Mouse (Mus musculus) neural tube, embryonic 12.5 days (tissue): ENCODE data around the gene Ms4a1. TPM values are rescaled to one million over a fixed set of nuclear protein-coding genes. Genes with fewer than 3 reads are reported as not detected.
"Not testable (repeated sequence)": the region's sequence is repeated elsewhere in the genome, so short reads cannot be mapped to it uniquely, and the experiment has no call there.

Experiments
- ATAC-seq: fragments of 200-750 bp; cut with Nextera tagmentation; 2 replicates; pipeline ENCODE4 v1.8.0; 2017; ENCODE audit warnings: low read depth, mild to moderate bottlenecking, moderate TSS enrichment, moderate library complexity; ENCODE audit not compliant: low FRiP score
- H3K27ac ChIP-seq: fragments of 300-500 bp; sonication (generic); 2 replicates; pipeline ENCODE4 v1.5.1; 2016
- H3K27me3 ChIP-seq: fragments of 300-500 bp; sonication (generic); replicated peaks from 2 replicates; pipeline ENCODE4 v1.6.1; 2016; ENCODE audit warnings: mild to moderate bottlenecking
- H3K36me3 ChIP-seq: fragments of 300-500 bp; sonication (generic); 2 replicates; pipeline ENCODE4 v1.6.1; 2016; ENCODE audit warnings: mild to moderate bottlenecking
- H3K4me1 ChIP-seq: fragments of 300-500 bp; sonication (generic); 2 replicates; pipeline ENCODE4 v1.6.1; 2016
- H3K4me2 ChIP-seq: fragments of 300-500 bp; sonication (generic); replicated peaks from 2 replicates; pipeline ENCODE4 v1.6.1; 2016; ENCODE audit warnings: mild to moderate bottlenecking
- H3K4me3 ChIP-seq: fragments of 300-500 bp; sonication (generic); 2 replicates; pipeline ENCODE4 v1.5.1; 2016
- H3K9ac ChIP-seq: fragments of 300-500 bp; sonication (generic); 2 replicates; pipeline ENCODE4 v1.6.1; 2016; ENCODE audit warnings: mild to moderate bottlenecking
- H3K9me3 ChIP-seq: fragments of 300-500 bp; sonication (generic); 2 replicates; pipeline ENCODE4 v1.6.1; 2016; ENCODE audit warnings: mild to moderate bottlenecking
- WGBS: fragments of 180-500 bp; shearing (Covaris S2); methylation state at CpG from one replicate; pipeline ENCODE4 v1.1.7; 2016; 5-methylcytosine and 5-hydroxymethylcytosine counted together
- polyA plus RNA-seq: library from polyadenylated mRNA; unstranded; fragments of >200 nt; fragmentation: Nextera tagmentation; extraction: Ambion mirVana; gene quantifications from 2 replicates; pipeline ENCODE4 v1.2.1, GENCODE M21; 2016

The Ms4a1 gene
- not detected in 2 replicates for polyA plus RNA-seq

DNA sequence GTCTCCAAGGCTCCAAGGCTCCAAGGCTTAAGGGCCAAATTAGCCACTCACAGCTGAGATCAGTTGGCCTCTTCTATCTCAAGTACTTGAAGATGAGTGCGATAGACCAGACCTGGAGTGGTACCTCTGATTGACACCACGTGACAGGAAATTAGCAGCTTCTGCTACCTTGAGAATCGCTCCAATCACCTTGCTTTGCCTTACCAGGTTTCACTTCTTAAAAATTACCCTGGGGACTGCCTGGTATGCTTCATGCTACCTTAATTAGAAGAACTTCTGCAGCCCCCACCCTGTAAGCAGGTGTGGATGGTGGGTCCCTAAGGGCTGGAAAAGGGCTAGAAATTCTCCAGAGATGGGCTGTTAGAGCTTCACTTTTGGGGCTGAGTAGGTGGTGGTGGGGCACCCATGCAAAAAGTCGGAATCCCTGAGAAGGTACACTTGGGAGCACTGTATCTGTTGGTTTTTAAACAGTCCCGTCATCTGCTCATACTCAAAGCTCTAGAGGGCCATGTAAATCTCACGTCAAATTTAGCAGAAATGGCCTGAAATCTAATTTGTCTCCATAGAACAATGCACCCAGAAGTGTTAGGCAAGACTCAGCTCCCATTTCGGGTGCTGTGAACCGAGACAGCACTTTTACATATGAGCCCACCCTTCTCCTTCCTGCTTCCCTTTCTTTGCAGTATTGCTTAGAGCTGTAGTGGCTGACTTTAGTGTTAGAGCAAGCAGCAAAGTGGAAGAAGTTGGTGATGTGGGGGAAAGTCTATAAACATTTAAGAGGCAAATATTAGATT lies at the start of gene Ms4a1:
Ms4a1 (minus strand) TSS at position 190 of the 794 bp plus-strand sequence.
- WGBS = 86% methylated on average over 8 of the region's 8 CpGs
- Histone ChIP-seq H3K4me3 (no peak within 1 kb of the TSS), H3K9me3 (no peaks in the 10 kb centered on the region), H3K27ac (no peak within 1 kb of the TSS), H3K4me1 (no peaks in the 10 kb centered on the region), H3K9ac (no peak within 1 kb of the TSS), H3K27me3 (no peaks in the 10 kb centered on the region), H3K4me2 (no peak within 1 kb of the TSS), H3K36me3 (no peaks in the 10 kb centered on the region)
- ATAC-seq = no peak

DNA sequence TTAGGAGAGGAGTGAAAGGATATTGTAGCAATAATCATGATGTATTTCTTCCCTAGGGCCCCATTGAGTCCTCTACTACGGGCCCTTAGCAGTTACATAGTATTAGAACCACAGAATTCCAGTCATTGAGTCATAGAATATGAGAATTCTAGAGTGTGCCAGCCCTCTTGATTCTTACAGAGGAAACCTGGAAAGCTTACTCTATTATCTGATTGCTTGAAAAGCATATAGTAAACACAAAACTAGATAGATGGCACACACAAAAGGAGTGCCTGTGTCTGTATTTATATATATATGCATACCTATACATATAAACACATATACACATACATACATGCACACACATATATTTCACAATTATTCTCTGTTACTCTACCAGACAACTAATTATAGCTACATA lies 48.3 kb upstream of the Ms4a1 start, which contains the start of gene Ms4a14:
Ms4a14 (minus strand) TSS at position 101 of the 400 bp plus-strand sequence.
- H3K9ac ChIP-seq = no peak within 1 kb of the TSS
- no peak within 1 kb of the TSS for H3K4me2 ChIP-seq
- ATAC-seq = no peak
- WGBS = 71% methylated on average over 1 of the region's 1 CpGs
- no peaks in the 10 kb centered on the region for H3K36me3 ChIP-seq
- no peaks in the 10 kb centered on the region for H3K4me1 ChIP-seq
- no peaks in the 10 kb centered on the region for H3K9me3 ChIP-seq
- no peaks in the 10 kb centered on the region for H3K27me3 ChIP-seq
- no peak within 1 kb of the TSS for H3K4me3 ChIP-seq
- H3K27ac ChIP-seq = no peak within 1 kb of the TSS

DNA sequence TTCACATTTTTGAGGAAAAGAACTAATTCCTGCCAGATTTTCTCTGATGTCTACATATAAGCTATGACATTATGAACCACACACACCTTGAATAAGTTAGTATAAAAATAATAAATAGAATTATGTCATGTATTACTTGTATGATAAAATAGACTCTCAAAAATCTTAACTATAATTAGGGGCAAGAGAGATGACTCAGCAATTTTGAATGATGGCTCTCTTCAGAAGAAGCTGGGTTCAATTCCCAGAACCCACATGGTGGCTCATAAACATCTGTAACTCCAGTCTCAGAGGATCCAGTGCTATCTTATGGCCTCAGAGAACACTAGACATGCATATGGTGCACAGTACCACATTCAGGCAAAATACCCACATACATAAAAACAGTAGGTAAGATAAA lies 42.8 kb upstream of the Ms4a1 start:
- Histone ChIP-seq H3K9ac (no peak overlapping the region), H3K9me3 (no peaks in the 10 kb centered on the region), H3K27me3 (no peaks in the 10 kb centered on the region), H3K27ac (no peak overlapping the region), H3K4me1 (no peaks in the 10 kb centered on the region), H3K36me3 (no peaks in the 10 kb centered on the region), H3K4me3 (no peak overlapping the region), H3K4me2 (no peak overlapping the region)
- no peak for ATAC-seq

DNA sequence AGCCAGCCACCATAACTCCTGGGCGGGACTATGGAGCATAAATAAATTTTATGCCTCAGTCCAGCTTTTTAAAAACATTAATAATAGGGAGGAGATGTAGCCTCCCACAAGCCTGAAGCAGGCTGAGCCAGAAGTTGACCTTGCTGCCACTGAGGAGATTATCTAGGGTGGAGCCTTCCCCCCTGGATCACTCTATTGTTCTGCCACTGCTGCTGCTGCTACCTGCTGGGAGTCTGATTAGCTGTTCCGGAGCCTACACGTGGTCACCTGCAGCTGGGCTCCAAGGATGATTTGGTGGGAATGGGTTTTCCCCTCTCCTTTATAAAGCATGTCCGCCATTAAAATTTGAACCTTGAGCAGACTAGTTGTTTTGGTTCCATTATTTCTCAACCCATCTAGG lies 33.5 kb upstream of the Ms4a1 start:
- H3K9me3 ChIP-seq, ATAC-seq, H3K4me1 ChIP-seq, H3K27me3 ChIP-seq, H3K9ac ChIP-seq, H3K4me2 ChIP-seq, H3K4me3 ChIP-seq, H3K36me3 ChIP-seq, H3K27ac ChIP-seq: not testable (repeated sequence)
- WGBS = 51% methylated on average over 4 of the region's 4 CpGs

DNA sequence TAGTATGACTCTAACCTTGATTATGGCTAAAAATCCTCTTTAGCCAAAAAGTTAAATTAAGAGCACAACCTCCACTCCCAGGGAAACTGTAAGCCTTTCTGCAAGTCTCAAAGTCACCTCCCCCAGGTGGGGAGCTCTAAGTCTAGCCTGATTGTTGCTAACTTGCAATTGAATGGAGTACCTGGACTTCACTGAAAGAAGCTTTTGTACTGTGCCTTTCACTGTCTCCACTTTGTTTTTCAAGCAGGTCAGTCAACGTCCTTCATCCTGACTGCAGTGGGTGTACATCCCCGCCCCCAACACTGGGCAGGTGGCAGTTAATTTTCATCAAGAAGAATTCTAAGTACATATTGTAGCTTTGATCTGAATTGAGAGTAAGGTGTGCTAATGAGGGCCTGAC lies 32.9 kb upstream of the Ms4a1 start:
- Histone ChIP-seq H3K4me2 (no peak overlapping the region), H3K27me3 (no peaks in the 10 kb centered on the region), H3K9me3 (no peaks in the 10 kb centered on the region), H3K36me3 (no peaks in the 10 kb centered on the region), H3K4me1 (no peaks in the 10 kb centered on the region), H3K27ac (no peak overlapping the region), H3K4me3 (no peak overlapping the region), H3K9ac (no peak overlapping the region)
- no peak for ATAC-seq
- 56% methylated on average over 2 of the region's 2 CpGs for WGBS

DNA sequence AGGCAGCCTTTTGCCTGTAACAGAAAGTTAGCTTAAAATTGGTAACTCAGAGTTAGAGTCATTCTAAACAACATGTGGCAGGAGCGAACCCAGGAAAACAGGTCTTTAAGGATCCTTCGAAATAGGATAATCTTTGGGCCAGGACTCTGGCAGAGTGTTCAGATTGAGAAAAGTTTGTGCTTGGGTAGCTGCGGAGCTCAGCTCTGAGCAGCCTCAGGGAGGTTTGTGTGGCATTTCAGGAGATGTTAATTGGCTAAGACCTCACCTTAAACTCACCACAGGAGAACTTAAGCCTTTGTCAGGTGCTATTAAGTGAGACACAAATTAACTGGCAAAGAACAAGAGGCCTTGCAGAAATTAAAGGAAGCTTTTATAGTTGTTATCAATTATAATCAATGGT lies 27.6 kb upstream of the Ms4a1 start:
- not testable (repeated sequence) for H3K4me1 ChIP-seq, H3K9me3 ChIP-seq, H3K27me3 ChIP-seq, H3K9ac ChIP-seq, H3K4me3 ChIP-seq, ATAC-seq, H3K27ac ChIP-seq, H3K36me3 ChIP-seq
- peak overlapping the region; percentile 50 for H3K4me2 ChIP-seq
- 15% methylated on average over 3 of the region's 3 CpGs for WGBS

DNA sequence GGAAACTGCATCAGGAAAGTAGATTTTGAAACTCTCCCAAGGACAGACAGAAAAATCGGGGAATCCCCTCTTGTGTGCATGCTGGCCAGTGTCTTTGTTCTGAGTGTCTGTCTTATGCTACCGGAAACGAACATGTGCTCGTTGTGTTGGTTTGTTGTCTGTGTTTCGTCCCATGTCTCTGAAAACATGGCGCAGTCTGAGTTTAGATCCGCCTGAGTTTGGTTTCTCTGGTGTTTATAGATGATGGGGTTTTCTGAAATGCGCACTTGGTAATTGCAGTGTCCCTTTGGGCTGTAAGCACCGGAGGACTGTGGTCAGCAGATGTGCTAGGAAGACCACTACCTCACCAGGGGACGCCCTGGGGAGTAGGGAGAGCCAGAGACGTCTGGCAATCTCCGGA lies 26.9 kb upstream of the Ms4a1 start:
- 21% methylated on average over 12 of the region's 12 CpGs for WGBS
- H3K9ac ChIP-seq = 0 out of 2 replicates have a peak overlapping the region, but pooled peaks have one; percentile 33

DNA sequence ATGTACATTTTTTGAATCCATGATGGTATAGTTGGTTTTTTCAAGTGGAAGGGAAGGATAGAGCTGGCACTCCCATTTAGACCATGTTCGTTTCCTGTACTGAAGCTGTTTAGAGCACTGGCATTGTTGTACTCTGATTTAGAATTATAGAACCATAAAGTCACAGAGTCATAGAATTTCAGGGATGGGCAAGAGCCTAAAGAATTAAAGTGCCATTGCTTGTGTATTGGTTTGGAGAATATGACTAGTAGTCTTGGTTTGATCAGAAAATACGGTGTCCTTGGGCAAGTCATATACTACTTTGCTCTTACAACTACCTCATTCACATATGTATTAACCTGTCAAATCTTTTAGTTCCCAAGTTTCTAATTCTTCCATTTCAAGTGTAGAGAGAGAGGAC lies 17.7 kb upstream of the Ms4a1 start, which contains the start of gene Ms4a5:
Ms4a5 (minus strand) TSS at position 101 of the 400 bp plus-strand sequence.
- no peak within 1 kb of the TSS for H3K4me2 ChIP-seq
- no peak within 1 kb of the TSS for H3K4me3 ChIP-seq
- H3K27ac ChIP-seq = no peak within 1 kb of the TSS
- H3K4me1 ChIP-seq = no peaks in the 10 kb centered on the region
- no peaks in the 10 kb centered on the region for H3K27me3 ChIP-seq
- ATAC-seq = no peak
- H3K9ac ChIP-seq = no peak within 1 kb of the TSS
- H3K9me3 ChIP-seq = no peaks in the 10 kb centered on the region
- 86% methylated on average over 2 of the region's 2 CpGs for WGBS
- H3K36me3 ChIP-seq = no peaks in the 10 kb centered on the region

More for the DNA sequence above, 26.9 kb upstream of the Ms4a1 start:
- Histone ChIP-seq H3K27me3 (no peaks in the 10 kb centered on the region), H3K9me3 (no peaks in the 10 kb centered on the region), H3K4me3 (peak overlapping the region; percentile 31), H3K4me1 (no peaks in the 10 kb centered on the region), H3K36me3 (no peaks in the 10 kb centered on the region), H3K27ac (no peak overlapping the region), H3K4me2 (peak overlapping the region; percentile 50)
- peak; percentile 41; the same call in 1 of the 2 replicates for ATAC-seq

DNA sequence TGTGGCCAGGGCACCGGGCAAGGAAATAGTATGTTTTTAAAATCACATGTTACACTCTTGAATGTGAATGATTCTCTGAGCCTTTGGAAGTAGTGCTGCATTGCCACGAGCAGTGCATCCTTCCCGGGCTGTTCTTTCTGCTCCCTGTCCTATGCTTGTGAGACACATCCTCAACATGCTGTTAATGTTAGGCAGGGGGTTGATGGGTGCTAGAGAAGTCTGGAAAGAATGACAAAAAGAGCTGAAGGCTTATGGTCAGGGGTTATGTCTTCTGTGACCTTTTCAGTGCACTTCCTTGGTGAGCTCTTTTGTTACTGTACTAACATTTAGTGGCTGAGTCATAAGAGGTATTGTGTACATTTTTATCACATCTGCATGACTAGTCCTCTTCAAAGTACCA lies 14.2 kb upstream of the Ms4a1 start:
- H3K27me3 ChIP-seq = no peaks in the 10 kb centered on the region
- WGBS = 88% methylated on average over 3 of the region's 3 CpGs
- H3K9ac ChIP-seq = no peak overlapping the region
- no peaks in the 10 kb centered on the region for H3K4me1 ChIP-seq
- no peaks in the 10 kb centered on the region for H3K36me3 ChIP-seq
- H3K4me3 ChIP-seq = no peak overlapping the region
- no peak for ATAC-seq
- H3K4me2 ChIP-seq = no peak overlapping the region
- H3K9me3 ChIP-seq = no peaks in the 10 kb centered on the region
- H3K27ac ChIP-seq = no peak overlapping the region

DNA sequence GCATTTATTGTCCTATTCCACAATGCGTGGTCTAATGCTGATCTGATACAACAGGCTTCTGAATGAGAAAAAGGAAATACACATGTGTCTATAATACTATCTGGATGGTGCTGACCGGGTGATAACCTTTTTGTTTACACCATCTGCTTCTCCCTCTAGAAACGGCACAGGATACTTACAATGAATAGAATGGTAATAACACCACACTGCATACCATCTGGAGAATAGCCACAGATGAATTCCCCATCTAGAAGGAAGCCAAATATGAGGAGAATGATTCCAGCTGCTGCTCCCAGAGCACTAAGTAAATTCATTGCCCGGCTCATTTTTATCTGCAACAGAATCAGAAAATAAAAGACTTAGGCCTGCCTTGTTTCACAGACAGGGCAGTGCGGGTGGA lies 10.4 kb upstream of the Ms4a1 start:
- H3K9ac ChIP-seq = no peak overlapping the region

DNA sequence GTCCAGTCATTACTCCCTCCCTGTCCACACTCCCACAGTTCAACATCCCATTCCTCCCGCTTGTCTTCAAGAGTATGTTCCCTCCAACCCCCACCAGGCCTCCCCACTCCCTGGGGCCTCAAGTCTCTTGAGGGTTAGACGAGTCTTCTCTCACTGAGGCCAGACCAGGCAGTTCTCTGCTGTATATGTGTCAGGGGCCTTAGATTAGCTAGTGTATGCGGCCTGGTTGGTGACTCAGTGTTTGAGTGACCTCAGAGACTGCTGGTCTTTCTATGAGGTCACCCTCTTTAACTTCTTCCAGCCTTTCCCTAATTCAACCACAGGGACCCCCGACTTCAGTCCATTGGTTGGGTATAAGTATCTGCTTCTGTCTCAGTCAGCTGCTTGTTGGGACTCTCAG lies 915 bp upstream of the Ms4a1 start:
- 89% methylated on average over 4 of the region's 4 CpGs for WGBS
- no peaks in the 10 kb centered on the region for H3K36me3 ChIP-seq
- H3K27me3 ChIP-seq = no peaks in the 10 kb centered on the region
- H3K27ac ChIP-seq = no peak overlapping the region
- no peaks in the 10 kb centered on the region for H3K9me3 ChIP-seq
- H3K4me3 ChIP-seq = no peak overlapping the region
- no peak for ATAC-seq
- H3K4me1 ChIP-seq = no peaks in the 10 kb centered on the region
- H3K9ac ChIP-seq = no peak overlapping the region
- no peak overlapping the region for H3K4me2 ChIP-seq

More for the DNA sequence above, 10.4 kb upstream of the Ms4a1 start:
- Histone ChIP-seq H3K9me3 (no peaks in the 10 kb centered on the region), H3K4me1 (no peaks in the 10 kb centered on the region), H3K4me2 (no peak overlapping the region), H3K27me3 (no peaks in the 10 kb centered on the region), H3K4me3 (no peak overlapping the region), H3K27ac (no peak overlapping the region), H3K36me3 (no peaks in the 10 kb centered on the region)
- no peak for ATAC-seq
- WGBS = 75% methylated on average over 5 of the region's 5 CpGs

DNA sequence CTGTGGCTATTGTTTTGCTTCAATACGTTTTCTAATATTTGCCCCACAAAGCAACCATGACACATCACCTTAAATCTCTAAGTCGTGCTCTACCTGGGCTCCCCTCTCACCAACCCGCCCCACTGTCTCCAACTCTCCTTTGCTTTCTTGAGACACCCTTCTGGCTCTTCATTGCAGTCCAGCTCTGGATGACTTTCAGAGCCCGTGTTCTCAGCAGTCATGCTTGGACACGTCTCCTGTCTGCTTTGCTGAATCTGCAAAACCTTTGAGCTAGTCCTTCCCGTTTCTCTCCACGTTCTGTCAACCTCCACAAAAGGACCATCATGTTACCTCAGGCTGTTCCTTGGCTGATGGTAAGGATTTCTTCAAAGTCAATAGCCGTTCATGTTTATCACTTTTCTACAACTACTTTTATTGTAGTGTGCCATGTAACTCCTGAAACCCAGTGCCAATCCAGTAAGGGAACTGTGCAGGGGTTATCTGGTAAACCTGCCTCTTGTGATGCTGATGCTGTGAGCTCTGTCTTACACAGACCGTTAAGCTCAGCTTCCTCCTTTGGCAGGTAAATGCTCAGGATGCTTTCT lies 1.3 kb downstream of the Ms4a1 start:
- no peaks in the 10 kb centered on the region for H3K9me3 ChIP-seq
- no peak overlapping the region for H3K4me2 ChIP-seq
- no peak overlapping the region for H3K9ac ChIP-seq
- WGBS = 88% methylated on average over 9 of the region's 9 CpGs
- no peak for ATAC-seq
- no peaks in the 10 kb centered on the region for H3K27me3 ChIP-seq
- no peak overlapping the region for H3K27ac ChIP-seq
- no peaks in the 10 kb centered on the region for H3K36me3 ChIP-seq
- H3K4me3 ChIP-seq = no peak overlapping the region
- H3K4me1 ChIP-seq = no peaks in the 10 kb centered on the region

DNA sequence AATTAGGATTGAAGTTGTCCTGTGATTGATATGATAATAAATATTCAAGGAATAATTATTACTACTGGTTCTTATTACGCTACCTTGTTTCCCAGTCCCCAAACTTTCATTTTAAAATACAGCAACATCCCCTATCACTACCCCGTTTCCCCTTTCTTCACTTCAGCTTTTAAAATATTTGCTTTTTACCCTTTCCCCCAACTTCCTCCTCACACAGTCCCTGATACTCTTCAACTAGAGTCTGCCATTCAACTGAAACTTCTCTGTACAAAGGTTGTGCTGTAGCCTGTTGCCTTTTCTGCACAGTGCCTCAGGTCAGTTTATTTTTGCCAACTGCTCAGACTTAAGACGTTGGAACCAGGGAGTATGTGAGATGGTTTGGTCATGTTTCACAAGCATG lies 2.5 kb downstream of the Ms4a1 start:
- no peaks in the 10 kb centered on the region for H3K9me3 ChIP-seq
- no peak for ATAC-seq
- H3K27me3 ChIP-seq = no peaks in the 10 kb centered on the region
- 91% methylated on average over 3 of the region's 3 CpGs for WGBS
- no peak overlapping the region for H3K9ac ChIP-seq
- no peak overlapping the region for H3K4me3 ChIP-seq
- H3K4me2 ChIP-seq = no peak overlapping the region
- H3K36me3 ChIP-seq = no peaks in the 10 kb centered on the region
- no peaks in the 10 kb centered on the region for H3K4me1 ChIP-seq
- no peak overlapping the region for H3K27ac ChIP-seq
